Mouse (Mus musculus) hindbrain, embryonic 12.5 days (tissue): ENCODE data around the gene Zfp853. TPM values are rescaled to one million over a fixed set of nuclear protein-coding genes. Genes with fewer than 3 reads are reported as not detected.

Source experiments
- ATAC-seq: fragments of 200-750 bp; cut with Nextera tagmentation; 2 replicates; pipeline ENCODE4 v1.8.0; 2017; ENCODE audit warnings: moderate TSS enrichment; ENCODE audit not compliant: low FRiP score
- H3K27ac ChIP-seq: fragments of 300-500 bp; sonication (generic); 2 replicates; pipeline ENCODE4 v1.5.1; 2016; ENCODE audit warnings: mild to moderate bottlenecking
- H3K27me3 ChIP-seq: fragments of 300-500 bp; sonication (generic); 2 replicates; pipeline ENCODE4 v1.6.1; 2016; ENCODE audit warnings: mild to moderate bottlenecking
- H3K36me3 ChIP-seq: fragments of 300-500 bp; sonication (generic); 2 replicates; pipeline ENCODE4 v1.6.1; 2016; ENCODE audit warnings: mild to moderate bottlenecking
- H3K4me1 ChIP-seq: fragments of 300-500 bp; sonication (generic); 2 replicates; pipeline ENCODE4 v1.6.1; 2016
- H3K4me2 ChIP-seq: fragments of 300-500 bp; sonication (generic); replicated peaks from 2 replicates; pipeline ENCODE4 v1.6.1; 2016; ENCODE audit warnings: mild to moderate bottlenecking
- H3K4me3 ChIP-seq: fragments of 300-500 bp; sonication (generic); 2 replicates; pipeline ENCODE4 v1.5.1; 2016; ENCODE audit warnings: mild to moderate bottlenecking
- H3K9ac ChIP-seq: fragments of 300-500 bp; sonication (generic); 2 replicates; pipeline ENCODE4 v1.6.1; 2016; ENCODE audit warnings: mild to moderate bottlenecking, moderate library complexity
- H3K9me3 ChIP-seq: fragments of 300-500 bp; sonication (generic); replicated peaks from 2 replicates; pipeline ENCODE4 v1.6.1; 2016; ENCODE audit warnings: mild to moderate bottlenecking
- WGBS: fragments of 180-500 bp; shearing (Covaris S2); methylation state at CpG from one replicate; pipeline ENCODE4 v1.1.7; 2016; 5-methylcytosine and 5-hydroxymethylcytosine counted together
- polyA plus RNA-seq: library from polyadenylated mRNA; unstranded; fragments of >200 nt; fragmentation: Nextera tagmentation; extraction: Ambion mirVana; gene quantifications from 2 replicates; pipeline ENCODE4 v1.2.1, GENCODE M21; 2016

The Zfp853 gene
- polyA plus RNA-seq, 1 experiment from 2014 or later, result not detected

GRCm38 (mm10) chr5:143265409-143265808 lies 28.0 kb downstream of the Zfp853 start:
- Histone ChIP-seq H3K4me2 (no peak overlapping the region), H3K27me3 (no peaks in the 10 kb centered on the region), H3K36me3 (peaks cover 45% of the 10 kb centered on the region), H3K4me3 (no peak overlapping the region), H3K4me1 (peaks cover 19% of the 10 kb centered on the region), H3K27ac (no peak overlapping the region), H3K9me3 (no peaks in the 10 kb centered on the region), H3K9ac (no peak overlapping the region)
- WGBS, result 59% methylated on average over 1 of the region's 1 CpGs
- ATAC-seq, result no peak

GRCm38 (mm10) chr5:143264689-143265088 lies 28.7 kb downstream of the Zfp853 start:
- H3K27me3 ChIP-seq, result no peaks in the 10 kb centered on the region
- peaks cover 52% of the 10 kb centered on the region for H3K36me3 ChIP-seq
- H3K9ac ChIP-seq, result no peak overlapping the region
- peaks cover 16% of the 10 kb centered on the region for H3K4me1 ChIP-seq
- 94% methylated on average over 10 of the region's 10 CpGs for WGBS
- H3K4me3 ChIP-seq, result no peak overlapping the region
- H3K4me2 ChIP-seq, result no peak overlapping the region
- H3K27ac ChIP-seq, result no peak overlapping the region
- ATAC-seq, result no peak
- H3K9me3 ChIP-seq, result no peaks in the 10 kb centered on the region

GRCm38 (mm10) chr5:143261636-143262035 lies 31.8 kb downstream of the Zfp853 start:
- Histone ChIP-seq H3K9me3 (no peaks in the 10 kb centered on the region), H3K27me3 (peaks cover 25% of the 10 kb centered on the region), H3K4me3 (no peak overlapping the region), H3K9ac (no peak overlapping the region), H3K36me3 (peaks cover 82% of the 10 kb centered on the region), H3K4me1 (0 out of 2 replicates have a peak, but pooled peaks cover 3% of the 10 kb centered on the region), H3K4me2 (no peak overlapping the region), H3K27ac (no peak overlapping the region)
- ATAC-seq, result no peak
- 94% methylated on average over 8 of the region's 8 CpGs for WGBS

- H3K27ac ChIP-seq, result no peak overlapping the region
- no peak overlapping the region for H3K4me3 ChIP-seq
- no peak overlapping the region for H3K4me2 ChIP-seq
- H3K4me1 ChIP-seq, result peaks cover 21% of the 10 kb centered on the region
- H3K36me3 ChIP-seq, result peaks cover 86% of the 10 kb centered on the region
- H3K9ac ChIP-seq, result no peak overlapping the region
- ATAC-seq, result no peak
- WGBS, result 78% methylated on average over 5 of the region's 5 CpGs
- peaks cover 83% of the 10 kb centered on the region for H3K27me3 ChIP-seq
- no peaks in the 10 kb centered on the region for H3K9me3 ChIP-seq
Measured at GRCm38 (mm10) chr5:143255802-143256201, 37.6 kb downstream of the Zfp853 start.

GRCm38 (mm10) chr5:143255131-143255519 lies 38.3 kb downstream of the Zfp853 start:
- Histone ChIP-seq H3K4me3 (peak overlapping the region; percentile 34; the same call in 1 of the 2 replicates), H3K4me2 (no peak overlapping the region), H3K36me3 (peaks cover 80% of the 10 kb centered on the region)

GRCm38 (mm10) chr5:143254487-143255130 lies 38.8 kb downstream of the Zfp853 start:
- Histone ChIP-seq H3K27ac (no peak overlapping the region), H3K9ac (peak overlapping the region; percentile 35; the same call in 1 of the 2 replicates), H3K4me1 (peaks cover 21% of the 10 kb centered on the region), H3K4me2 (peak overlapping the region; percentile 62), H3K36me3 (peaks cover 78% of the 10 kb centered on the region), H3K4me3 (peak overlapping the region; percentile 34), H3K27me3 (peaks cover 84% of the 10 kb centered on the region), H3K9me3 (no peaks in the 10 kb centered on the region)
- no peak for ATAC-seq
- WGBS, result 7% methylated on average over 66 of the region's 66 CpGs

More at GRCm38 (mm10) chr5:143255131-143255519, 38.3 kb downstream of the Zfp853 start:
- Histone ChIP-seq H3K4me1 (peaks cover 21% of the 10 kb centered on the region), H3K27me3 (peaks cover 84% of the 10 kb centered on the region), H3K9ac (no peak overlapping the region), H3K27ac (no peak overlapping the region), H3K9me3 (no peaks in the 10 kb centered on the region)
- 15% methylated on average over 24 of the region's 24 CpGs for WGBS
- no peak for ATAC-seq

- 6% methylated on average over 80 of the region's 81 CpGs for WGBS
- Histone ChIP-seq H3K27ac (no peak overlapping the region), H3K4me2 (peak overlapping the region; percentile 62), H3K9ac (peak overlapping the region; percentile 35), H3K4me3 (peak overlapping the region; percentile 34), H3K36me3 (peaks cover 72% of the 10 kb centered on the region), H3K4me1 (peaks cover 21% of the 10 kb centered on the region), H3K27me3 (peaks cover 83% of the 10 kb centered on the region), H3K9me3 (no peaks in the 10 kb centered on the region)
- peak; percentile 21; the same call in 1 of the 2 replicates for ATAC-seq
Measured at GRCm38 (mm10) chr5:143253881-143254486, 39.4 kb downstream of the Zfp853 start.

GRCm38 (mm10) chr5:143253186-143253880 lies 40.1 kb downstream of the Zfp853 start:
- Histone ChIP-seq H3K4me3 (peak overlapping the region; percentile 34), H3K27me3 (peaks cover 76% of the 10 kb centered on the region), H3K36me3 (peaks cover 66% of the 10 kb centered on the region), H3K9me3 (no peaks in the 10 kb centered on the region), H3K4me1 (peaks cover 21% of the 10 kb centered on the region), H3K27ac (no peak overlapping the region), H3K9ac (peak overlapping the region; percentile 35; the same call in 1 of the 2 replicates), H3K4me2 (peak overlapping the region; percentile 62)
- WGBS, result 2% methylated on average over 103 of the region's 103 CpGs
- ATAC-seq, result no peak

- peak overlapping the region; percentile 34; the same call in 1 of the 2 replicates for H3K4me3 ChIP-seq
- H3K4me1 ChIP-seq, result peaks cover 21% of the 10 kb centered on the region
- no peak for ATAC-seq
- H3K4me2 ChIP-seq, result no peak overlapping the region; the same call in 1 of the 2 replicates
- peaks cover 71% of the 10 kb centered on the region for H3K27me3 ChIP-seq
- WGBS, result 18% methylated on average over 18 of the region's 18 CpGs
- no peak overlapping the region for H3K9ac ChIP-seq
- H3K27ac ChIP-seq, result no peak overlapping the region
- H3K36me3 ChIP-seq, result peaks cover 66% of the 10 kb centered on the region
- no peaks in the 10 kb centered on the region for H3K9me3 ChIP-seq
Measured at GRCm38 (mm10) chr5:143252791-143253185, 40.6 kb downstream of the Zfp853 start.

GRCm38 (mm10) chr5:143252039-143252438 lies 41.4 kb downstream of the Zfp853 start:
- Histone ChIP-seq H3K36me3 (peaks cover 66% of the 10 kb centered on the region), H3K4me1 (peaks cover 21% of the 10 kb centered on the region), H3K9me3 (no peaks in the 10 kb centered on the region), H3K9ac (no peak overlapping the region), H3K27ac (no peak overlapping the region), H3K27me3 (peaks cover 63% of the 10 kb centered on the region), H3K4me3 (no peak overlapping the region), H3K4me2 (no peak overlapping the region)
- ATAC-seq, result no peak
- WGBS, result 54% methylated on average over 6 of the region's 6 CpGs

- 97% methylated on average over 26 of the region's 26 CpGs for WGBS
- ATAC-seq, result no peak
- Histone ChIP-seq H3K4me3 (no peak overlapping the region), H3K27me3 (no peaks in the 10 kb centered on the region), H3K9me3 (no peaks in the 10 kb centered on the region), H3K4me1 (no peaks in the 10 kb centered on the region), H3K4me2 (no peak overlapping the region), H3K27ac (no peak overlapping the region), H3K36me3 (peaks cover 87% of the 10 kb centered on the region), H3K9ac (no peak overlapping the region)
Measured at GRCm38 (mm10) chr5:143244926-143245325, 48.5 kb downstream of the Zfp853 start.
